Mouse (Mus musculus) liver, embryonic 14.5 days (tissue): Measurements from ENCODE around the gene Trmt61a.

Experiments used
- CTCF ChIP-seq: IDR thresholded peaks from 2 replicates; pipeline ENCODE4 v1.5.1; 2016; ENCODE audit warnings: antibody characterized with exemption, low read depth, control low read depth
- EP300 ChIP-seq: IDR thresholded peaks from 2 replicates; pipeline ENCODE4 v1.6.1; 2016; ENCODE audit warnings: antibody characterized with exemption, low read depth

DNA sequence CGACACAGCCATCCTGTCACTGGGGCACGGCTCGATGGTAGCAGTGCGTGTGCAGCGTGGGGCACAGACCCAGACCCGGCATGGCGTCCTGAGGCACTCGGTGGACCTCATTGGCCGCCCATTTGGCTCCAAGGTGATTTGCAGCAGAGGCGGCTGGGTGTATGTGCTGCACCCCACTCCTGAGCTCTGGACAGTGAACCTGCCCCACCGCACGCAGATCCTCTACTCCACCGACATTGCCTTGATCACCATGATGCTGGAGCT is 697 bp downstream of the Trmt61a start:
- TF ChIP-seq CTCF (no peak), EP300 (no peak)
